Mouse (Mus musculus) embryo, embryonic 11.5 days (tissue): ENCODE data around the gene Capzb.

Experiments
- DNase-seq: peaks from one replicate; pipeline ENCODE4 v3.0.0-alpha.2; 2012; ENCODE audit warnings: low read depth, low spot score

Capzb gene

GRCm38 (mm10) chr4:139234261-139234660 is 41.6 kb downstream of the Capzb start:
- no peak for DNase-seq

GRCm38 (mm10) chr4:139235556-139235955 is 42.9 kb downstream of the Capzb start:
- no peak for DNase-seq

GRCm38 (mm10) chr4:139238612-139239011 is 45.9 kb downstream of the Capzb start:
- DNase-seq = no peak

- no peak for DNase-seq
Measured at GRCm38 (mm10) chr4:139240334-139240733, 47.6 kb downstream of the Capzb start.

- DNase-seq = no peak
Measured at GRCm38 (mm10) chr4:139241678-139242606, 49.2 kb downstream of the Capzb start.

- no peak for DNase-seq
Measured at GRCm38 (mm10) chr4:139242607-139242955, 49.9 kb downstream of the Capzb start.

- DNase-seq = no peak
Measured at GRCm38 (mm10) chr4:139244176-139244575, 51.5 kb downstream of the Capzb start.

GRCm38 (mm10) chr4:139244766-139245165 is 52.1 kb downstream of the Capzb start:
- DNase-seq = no peak

- no peak for DNase-seq
Measured at GRCm38 (mm10) chr4:139245534-139245933, 52.8 kb downstream of the Capzb start.

GRCm38 (mm10) chr4:139246130-139246877 is 53.6 kb downstream of the Capzb start:
- no peak for DNase-seq

GRCm38 (mm10) chr4:139247966-139248365 is 55.3 kb downstream of the Capzb start:
- DNase-seq = no peak

GRCm38 (mm10) chr4:139248736-139249135 is 56.0 kb downstream of the Capzb start:
- no peak for DNase-seq

- no peak for DNase-seq
Measured at GRCm38 (mm10) chr4:139250043-139250442, 57.3 kb downstream of the Capzb start.

- DNase-seq = no peak
Measured at GRCm38 (mm10) chr4:139250886-139251285, 58.2 kb downstream of the Capzb start.

GRCm38 (mm10) chr4:139252051-139252760 is 59.5 kb downstream of the Capzb start:
- DNase-seq = peak; percentile 69

- no peak for DNase-seq
Measured at GRCm38 (mm10) chr4:139253206-139253605, 60.5 kb downstream of the Capzb start.

GRCm38 (mm10) chr4:139256146-139256545 is 63.4 kb downstream of the Capzb start:
- no peak for DNase-seq

GRCm38 (mm10) chr4:139256708-139257107 is 64.0 kb downstream of the Capzb start:
- no peak for DNase-seq

- DNase-seq = no peak
Measured at GRCm38 (mm10) chr4:139258621-139259301, 66.1 kb downstream of the Capzb start.

GRCm38 (mm10) chr4:139259302-139259871 is 66.7 kb downstream of the Capzb start:
- no peak for DNase-seq

- no peak for DNase-seq
Measured at GRCm38 (mm10) chr4:139262981-139263380, 70.3 kb downstream of the Capzb start.
